Mouse (Mus musculus): ENCODE results near the gene Pdzk1ip1.

DNA sequence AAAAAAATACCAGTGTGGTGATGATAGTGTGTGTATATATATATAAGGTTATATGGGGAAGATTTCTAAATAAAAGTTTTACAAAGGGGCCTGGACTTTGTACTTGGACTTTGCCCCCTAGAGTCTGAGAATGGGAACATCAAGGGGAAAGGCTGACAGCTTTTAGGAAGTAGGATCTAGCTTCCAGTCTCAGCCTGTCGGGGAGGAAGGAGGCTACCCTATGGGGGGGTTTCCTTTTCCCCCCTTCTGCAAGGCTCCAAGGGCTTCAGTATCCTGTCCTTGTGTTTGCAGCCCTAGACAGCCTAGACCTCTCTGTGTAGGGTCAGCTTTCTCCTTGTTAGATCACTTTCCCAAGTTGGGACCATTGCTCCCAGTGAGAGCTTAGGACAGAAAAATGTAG lies 16.8 kb upstream of the Pdzk1ip1 start:
- no peak for TF ChIP-seq POLR2A (IDR thresholded peaks at IDR 0.05; ENCODE audit: borderline replicate concordance, extremely low read depth, insufficient read depth, insufficient read length, poor library complexity, severe bottlenecking)
- no peak for TF ChIP-seq CTCF (IDR thresholded peaks at IDR 0.05; ENCODE audit: borderline replicate concordance, extremely low read depth, insufficient read depth, insufficient read length)
